Mouse (Mus musculus): ENCODE data around the gene Ankrd2. TPM values are rescaled to one million over a fixed set of nuclear protein-coding genes. Genes with fewer than 3 reads are reported as not detected.

Gene Ankrd2
- polyA plus RNA-seq, 1 experiment from 2014 or later, result 0.18 TPM

DNA sequence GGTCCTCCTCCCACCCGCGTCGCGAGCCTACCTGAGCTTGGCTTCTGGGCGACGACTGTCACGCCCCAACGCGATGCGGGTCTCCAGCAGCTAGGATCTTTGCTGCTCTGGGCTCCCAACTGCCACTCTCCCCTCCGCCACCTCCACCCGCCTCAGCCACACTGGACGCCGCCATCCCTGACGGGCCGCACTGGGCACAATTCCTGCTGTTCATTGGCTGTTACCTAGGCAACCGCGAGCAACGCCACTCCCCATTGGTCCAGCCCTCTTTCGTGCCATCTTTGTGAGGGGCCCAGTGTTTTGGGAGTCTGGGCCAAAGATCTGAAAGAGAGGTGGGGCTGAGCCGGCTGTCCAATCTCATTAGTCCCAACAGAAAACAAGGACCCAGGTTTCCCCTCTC is 50.4 kb downstream of the Ankrd2 start, which contains the start of gene Morn4:
Gene Morn4 (minus strand): TSS at position 192 of the 400 bp plus-strand sequence.
- Histone ChIP-seq H3K36me3 (no peaks in the 10 kb centered on the region), H3K4me1 (replicated peaks) (peaks cover 11% of the 10 kb centered on the region), H3K27me3 (replicated peaks) (no peaks in the 10 kb centered on the region), H3K4me2 (replicated peaks) (peak within 1 kb of the TSS; percentile 88), H3K9ac (peak within 1 kb of the TSS; percentile 51), H3K9me3 (no peaks in the 10 kb centered on the region), H3K27ac (no peak within 1 kb of the TSS), H3K4me3 (replicated peaks) (peak within 1 kb of the TSS; percentile 63)
- ATAC-seq, result peak; percentile 42
- under 1% methylated on average over 21 of the region's 21 CpGs for WGBS

DNA sequence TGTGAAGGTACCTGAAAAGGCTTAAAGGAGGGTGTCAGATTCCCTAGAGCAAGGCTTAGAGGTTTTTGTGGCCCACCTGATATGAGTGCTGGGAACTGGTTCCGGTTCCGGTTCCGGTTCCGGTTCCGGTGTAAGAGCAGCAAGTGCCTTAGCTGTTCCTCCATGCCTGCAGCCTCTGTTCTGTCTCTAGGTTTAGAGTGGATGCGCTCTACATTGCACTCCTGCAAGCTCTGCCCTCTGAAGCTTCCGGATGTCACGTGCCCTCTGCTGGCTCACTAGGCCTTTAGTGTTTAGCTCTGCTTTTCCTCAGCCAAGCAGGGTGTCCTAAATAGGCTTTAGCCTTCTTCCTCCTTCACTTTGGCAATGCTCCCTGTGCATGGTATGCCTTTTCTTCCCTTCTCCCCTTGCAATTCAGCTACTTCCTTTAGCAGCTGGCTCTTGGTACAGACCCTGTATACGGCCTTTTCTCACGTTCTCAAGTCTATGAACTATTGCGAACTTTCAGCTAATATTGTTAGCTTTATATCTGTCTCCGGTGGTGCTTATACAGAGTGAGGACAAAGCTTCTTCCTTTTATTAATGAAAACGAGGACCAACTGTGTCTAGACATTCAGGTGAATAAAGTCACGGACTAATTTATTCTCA is 53.4 kb downstream of the Ankrd2 start:
- ATAC-seq, result no peak
- 15% methylated on average over 14 of the region's 14 CpGs for WGBS
- no peaks in the 10 kb centered on the region for H3K9me3 ChIP-seq
- H3K4me3 ChIP-seq (replicated peaks), result 0 out of 2 replicates have a peak overlapping the region, but pooled peaks have one; percentile 3
- peak overlapping the region; percentile 64 for H3K4me2 ChIP-seq (replicated peaks)
- peaks cover 20% of the 10 kb centered on the region for H3K4me1 ChIP-seq (replicated peaks)
- H3K27me3 ChIP-seq (replicated peaks), result no peaks in the 10 kb centered on the region
- H3K36me3 ChIP-seq, result 0 out of 2 replicates have a peak, but pooled peaks cover 4% of the 10 kb centered on the region
- H3K27ac ChIP-seq, result peak overlapping the region; percentile 90
- H3K9ac ChIP-seq, result no peak overlapping the region

DNA sequence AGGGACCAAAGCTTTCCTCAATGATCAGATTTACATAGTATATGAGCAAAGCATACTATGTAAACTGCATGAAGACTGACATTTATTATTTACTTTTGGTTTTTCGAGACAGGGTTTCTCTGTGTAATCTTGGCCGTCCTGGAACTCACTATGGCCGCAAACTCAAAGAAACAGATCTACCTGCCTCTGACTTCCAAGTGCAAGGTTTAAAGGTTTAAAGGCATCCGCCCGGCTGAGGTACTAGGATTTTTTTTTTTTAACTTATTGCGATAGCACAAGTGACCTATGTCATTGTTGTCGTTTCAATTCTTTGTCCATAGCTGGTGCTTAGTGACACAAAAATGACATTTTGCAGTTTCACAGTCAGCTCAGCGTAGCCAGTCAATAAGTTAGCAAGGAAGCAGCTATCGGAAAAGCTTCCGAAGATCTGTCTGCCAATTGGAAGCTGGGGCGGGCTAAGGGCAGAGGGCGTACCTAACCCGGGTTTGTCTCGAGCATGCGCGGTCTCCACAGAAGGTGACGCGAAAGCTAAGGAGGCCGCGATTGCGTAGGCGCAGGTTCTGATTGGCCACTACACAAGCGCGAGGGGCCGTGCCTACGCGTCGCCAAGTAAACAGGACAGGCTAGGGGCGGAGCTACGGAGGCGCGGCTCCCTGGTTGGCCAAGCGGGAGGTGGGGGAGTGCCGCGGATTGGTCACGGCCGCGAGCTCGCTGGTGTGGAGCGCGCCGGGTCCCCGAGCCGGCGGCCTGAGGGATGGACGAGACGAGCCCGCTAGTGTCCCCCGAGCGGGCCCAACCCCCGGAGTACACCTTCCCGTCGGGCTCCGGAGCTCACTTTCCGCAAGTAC is 54.2 kb downstream of the Ankrd2 start, which contains the start of gene Pi4k2a:
Gene Pi4k2a (plus strand): TSS at position 723 of the 848 bp plus-strand sequence.
- under 1% methylated on average over 50 of the region's 55 CpGs for WGBS
- H3K4me3 ChIP-seq (replicated peaks), result peak within 1 kb of the TSS; percentile 98

DNA sequence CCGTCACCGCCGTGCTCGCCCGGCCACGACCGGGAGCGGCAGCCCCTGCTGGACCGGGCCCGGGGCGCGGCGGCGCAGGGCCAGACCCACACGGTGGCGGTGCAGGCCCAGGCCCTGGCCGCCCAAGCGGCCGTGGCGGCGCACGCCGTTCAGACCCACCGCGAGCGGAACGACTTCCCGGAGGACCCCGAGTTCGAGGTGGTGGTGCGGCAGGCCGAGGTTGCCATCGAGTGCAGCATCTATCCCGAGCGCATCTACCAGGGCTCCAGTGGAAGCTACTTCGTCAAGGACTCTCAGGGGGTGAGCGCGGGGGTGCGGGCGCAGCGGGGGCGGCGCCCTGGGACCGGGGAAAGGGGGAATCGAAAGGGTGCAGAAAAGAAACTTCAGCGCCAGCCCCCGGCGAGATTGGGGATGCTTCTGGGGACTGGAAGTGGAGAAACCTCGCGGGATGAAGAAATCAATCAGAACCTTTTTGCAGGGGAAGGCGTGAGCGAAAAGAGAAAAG is 54.9 kb downstream of the Ankrd2 start:
- H3K27ac ChIP-seq, result peak overlapping the region; percentile 91
- peak overlapping the region; percentile 74 for H3K4me2 ChIP-seq (replicated peaks)
- under 1% methylated on average over 46 of the region's 52 CpGs for WGBS
- H3K36me3 ChIP-seq, result 0 out of 2 replicates have a peak, but pooled peaks cover 4% of the 10 kb centered on the region
- H3K9ac ChIP-seq, result peak overlapping the region; percentile 83
- peak overlapping the region; percentile 98 for H3K4me3 ChIP-seq (replicated peaks)
- ATAC-seq, result peak; percentile 76
- H3K27me3 ChIP-seq (replicated peaks), result no peaks in the 10 kb centered on the region
- H3K4me1 ChIP-seq (replicated peaks), result peaks cover 20% of the 10 kb centered on the region
- no peaks in the 10 kb centered on the region for H3K9me3 ChIP-seq

More for the DNA sequence above, 54.2 kb downstream of the Ankrd2 start, which contains the start of gene Pi4k2a:
- Histone ChIP-seq H3K9me3 (no peaks in the 10 kb centered on the region), H3K4me1 (replicated peaks) (peaks cover 20% of the 10 kb centered on the region), H3K36me3 (0 out of 2 replicates have a peak, but pooled peaks cover 4% of the 10 kb centered on the region), H3K27ac (peak within 1 kb of the TSS; percentile 91), H3K4me2 (replicated peaks) (peak within 1 kb of the TSS; percentile 74), H3K9ac (peak within 1 kb of the TSS; percentile 83), H3K27me3 (replicated peaks) (no peaks in the 10 kb centered on the region)
- ATAC-seq, result peak; percentile 98

Other genes with a start within 250 kb of the Ankrd2 start
- gene Arhgap19, start 234.0 kb upstream of the Ankrd2 start, polyA plus RNA-seq (2015; fragmentation: Nextera tagmentation; extraction: Ambion mirVana), result 18.4 and 19.4 TPM in 2 replicates
- 12.8 and 13.5 TPM in 2 replicates for gene Frat1, start 206.0 kb upstream of the Ankrd2 start, polyA plus RNA-seq (2015; fragmentation: Nextera tagmentation; extraction: Ambion mirVana)
- gene Frat2, start 187.9 kb upstream of the Ankrd2 start, polyA plus RNA-seq (2015; fragmentation: Nextera tagmentation; extraction: Ambion mirVana), result 10.5 and 10.7 TPM in 2 replicates
- gene Rrp12, start 139.8 kb upstream of the Ankrd2 start, polyA plus RNA-seq (2015; fragmentation: Nextera tagmentation; extraction: Ambion mirVana), result 17.6 and 18.1 TPM in 2 replicates
- gene Pgam1, start 124.1 kb upstream of the Ankrd2 start, polyA plus RNA-seq (2015; fragmentation: Nextera tagmentation; extraction: Ambion mirVana), result 855 and 865 TPM in 2 replicates
- 65.4 and 72.5 TPM in 2 replicates for gene Exosc1, start 102.6 kb upstream of the Ankrd2 start, polyA plus RNA-seq (2015; fragmentation: Nextera tagmentation; extraction: Ambion mirVana)
- gene Zdhhc16, start 102.5 kb upstream of the Ankrd2 start, polyA plus RNA-seq (2015; fragmentation: Nextera tagmentation; extraction: Ambion mirVana), result 67.1 and 71.9 TPM in 2 replicates
- 26.5 and 26.8 TPM in 2 replicates for gene Mms19, start 54.8 kb upstream of the Ankrd2 start, polyA plus RNA-seq (2015; fragmentation: Nextera tagmentation; extraction: Ambion mirVana)
- 12.2 and 12.4 TPM in 2 replicates for gene Ubtd1, start 54.2 kb upstream of the Ankrd2 start, polyA plus RNA-seq (2015; fragmentation: Nextera tagmentation; extraction: Ambion mirVana)
- 1.6 and 1.7 TPM in 2 replicates for gene Hoga1, start 9.6 kb downstream of the Ankrd2 start, polyA plus RNA-seq (2015; fragmentation: Nextera tagmentation; extraction: Ambion mirVana)
- not detected in 2 replicates for gene 4933411K16Rik, start 16.2 kb downstream of the Ankrd2 start, polyA plus RNA-seq (2015; fragmentation: Nextera tagmentation; extraction: Ambion mirVana)
- gene Morn4, start 50.4 kb downstream of the Ankrd2 start, polyA plus RNA-seq (2015; fragmentation: Nextera tagmentation; extraction: Ambion mirVana), result 15.4 and 16.5 TPM in 2 replicates
- gene Pi4k2a, start 54.5 kb downstream of the Ankrd2 start, polyA plus RNA-seq (2015; fragmentation: Nextera tagmentation; extraction: Ambion mirVana), result 23.4 and 23.6 TPM in 2 replicates
- 36.4 and 40.7 TPM in 2 replicates for gene Avpi1, start 93.1 kb downstream of the Ankrd2 start, polyA plus RNA-seq (2015; fragmentation: Nextera tagmentation; extraction: Ambion mirVana)
- 9.4 and 12.3 TPM in 2 replicates for gene Marveld1, start 111.4 kb downstream of the Ankrd2 start, polyA plus RNA-seq (2015; fragmentation: Nextera tagmentation; extraction: Ambion mirVana)
- 20.6 and 21.5 TPM in 2 replicates for gene Zfyve27, start 128.0 kb downstream of the Ankrd2 start, polyA plus RNA-seq (2015; fragmentation: Nextera tagmentation; extraction: Ambion mirVana)
- 9.2 and 14.0 TPM in 2 replicates for gene Sfrp5, start 166.3 kb downstream of the Ankrd2 start, polyA plus RNA-seq (2015; fragmentation: Nextera tagmentation; extraction: Ambion mirVana)
- gene Golga7b, start 211.6 kb downstream of the Ankrd2 start, polyA plus RNA-seq (2015; fragmentation: Nextera tagmentation; extraction: Ambion mirVana), result 1.1 and 1.5 TPM in 2 replicates